In genomic region chr1:80713920-80714319, GRCm38 (mm10) we compare ENCODE assay signal across 21 mouse cellular contexts.
"Had no signal": no experiment of that assay in that cellular context is flagged by ENCODE, and none has a peak within 500 bp of the region (broad histone marks: within the 10 kb centered on the region; RNA-seq: fewer than 3 reads in every experiment).

No protein-coding gene starts in this region.

- H3K9ac ChIP-seq: intestine, embryonic 15.5 days; kidney, embryonic 15.5 days; limb, embryonic 12.5 days; limb, embryonic 15.5 days; liver, embryonic 13.5 days; midbrain, embryonic 12.5 days; midbrain, embryonic 15.5 days; neural tube, embryonic 12.5 days; neural tube, embryonic 15.5 days; stomach, embryonic 15.5 days had no signal

- H3K4me3 ChIP-seq: intestine, embryonic 15.5 days; kidney, embryonic 15.5 days; limb, embryonic 12.5 days; limb, embryonic 15.5 days; liver, embryonic 13.5 days; midbrain, embryonic 12.5 days; midbrain, embryonic 15.5 days; neural tube, embryonic 12.5 days; neural tube, embryonic 15.5 days; stomach, embryonic 15.5 days had no signal

- DNase-seq: kidney, adult 11 months; kidney, adult 8-10 months; kidney, postnatal 10 days; kidney, postnatal 4 days; left cerebral cortex, postnatal 4 days; liver, embryonic 13.5 days; lung, adult 2 months; lung, postnatal 14 days; retina, postnatal 1 day; thymus, adult 18-20 months; thymus, postnatal 14 days; thymus, postnatal 4 days had no signal

- H3K36me3 ChIP-seq: intestine, embryonic 15.5 days; kidney, embryonic 15.5 days; limb, embryonic 12.5 days; limb, embryonic 15.5 days; liver, embryonic 13.5 days; midbrain, embryonic 12.5 days; midbrain, embryonic 15.5 days; neural tube, embryonic 12.5 days; neural tube, embryonic 15.5 days; stomach, embryonic 15.5 days had no signal

- H3K4me1 ChIP-seq: intestine, embryonic 15.5 days; limb, embryonic 12.5 days; liver, embryonic 13.5 days; midbrain, embryonic 12.5 days; neural tube, embryonic 12.5 days; stomach, embryonic 15.5 days had no signal

- H3K9me3 ChIP-seq: intestine, embryonic 15.5 days; kidney, embryonic 15.5 days; limb, embryonic 12.5 days; limb, embryonic 15.5 days; liver, embryonic 13.5 days; midbrain, embryonic 12.5 days; midbrain, embryonic 15.5 days; neural tube, embryonic 12.5 days; neural tube, embryonic 15.5 days; stomach, embryonic 15.5 days had no signal

- H3K27me3 ChIP-seq: intestine, embryonic 15.5 days; kidney, embryonic 15.5 days; limb, embryonic 12.5 days; limb, embryonic 15.5 days; liver, embryonic 13.5 days; midbrain, embryonic 12.5 days; midbrain, embryonic 15.5 days; neural tube, embryonic 12.5 days; neural tube, embryonic 15.5 days; stomach, embryonic 15.5 days had no signal

- H3K4me2 ChIP-seq: intestine, embryonic 15.5 days; kidney, embryonic 15.5 days; limb, embryonic 12.5 days; limb, embryonic 15.5 days; liver, embryonic 13.5 days; midbrain, embryonic 12.5 days; midbrain, embryonic 15.5 days; neural tube, embryonic 12.5 days; neural tube, embryonic 15.5 days; stomach, embryonic 15.5 days had no signal

- ATAC-seq: intestine, embryonic 15.5 days; midbrain, embryonic 15.5 days had no signal

- H3K27ac ChIP-seq: intestine, embryonic 15.5 days; kidney, embryonic 15.5 days; limb, embryonic 12.5 days; limb, embryonic 15.5 days; liver, embryonic 13.5 days; midbrain, embryonic 12.5 days; midbrain, embryonic 15.5 days; neural tube, embryonic 12.5 days; neural tube, embryonic 15.5 days; stomach, embryonic 15.5 days had no signal
